Comparison of ENCODE assay signal across 18 mouse cellular contexts in genomic region chr12:114990916-114991315, GRCm38 (mm10).
DNase-seq lines count a peak whose midpoint lies in the region; ATAC-seq and TF ChIP-seq lines count a peak whose summit lies in the region.
"Had no signal": no experiment of that assay in that cellular context is flagged by ENCODE, and none has a peak within 500 bp of the region (broad histone marks: within the 10 kb centered on the region; RNA-seq: fewer than 3 reads in every experiment).

No protein-coding gene starts in this region.

- DNase-seq in adrenal gland, adult (ENCODE audit: inconsistent age in 2 of 2, low spot score in 1 of 2) = peak; percentile 63 to 85
- no peak for DNase-seq in adrenal gland, postnatal 10 days
- DNase-seq in CD4-positive, CD25-positive, alpha-beta regulatory T cell, adult 2 months (ENCODE audit: low read depth, low spot score) = peak; percentile 77
- DNase-seq in thymus, adult 2 months = peak; percentile 52
- no peak for DNase-seq in urinary bladder, postnatal 14 days (ENCODE audit: low spot score)
- no peak for DNase-seq in cerebellum, adult 18-20 months
- DNase-seq: cerebellum, postnatal 36 days; layer of hippocampus, postnatal 36 days had no signal

- H3K36me3 ChIP-seq in thymus, adult 2 months (ENCODE audit: control insufficient read depth, insufficient read depth, low read length) = no peaks in the 10 kb centered on the region
- H3K36me3 ChIP-seq in intestine, embryonic 16.5 days (ENCODE audit: control insufficient read depth, insufficient read depth, low read length) = no peaks in the 10 kb centered on the region
- H3K36me3 ChIP-seq: G1E; heart, embryonic 12.5 days; hindbrain, embryonic 13.5 days; limb, embryonic 12.5 days; lung, embryonic 15.5 days; midbrain, embryonic 13.5 days; neural tube, embryonic 12.5 days had no signal

- H3K4me2 ChIP-seq in intestine, embryonic 16.5 days (ENCODE audit: low read depth, low read length) = no peak overlapping the region
- H3K4me2 ChIP-seq: forebrain, embryonic 13.5 days; heart, embryonic 12.5 days; hindbrain, embryonic 13.5 days; limb, embryonic 12.5 days; lung, embryonic 15.5 days; midbrain, embryonic 13.5 days; neural tube, embryonic 12.5 days had no signal

- WGBS in thymus, adult 2 months = 11% methylated on average over 1 of the region's 1 CpGs
- WGBS in intestine, embryonic 16.5 days = 91% methylated on average over 1 of the region's 1 CpGs

- no peak overlapping the region for H3K9ac ChIP-seq in intestine, embryonic 16.5 days (ENCODE audit: low read depth, low read length)
- H3K9ac ChIP-seq: forebrain, embryonic 13.5 days; heart, embryonic 12.5 days; hindbrain, embryonic 13.5 days; limb, embryonic 12.5 days; lung, embryonic 15.5 days; midbrain, embryonic 13.5 days; neural tube, embryonic 12.5 days had no signal

- no peaks in the 10 kb centered on the region for H3K27me3 ChIP-seq in thymus, adult 2 months (ENCODE audit: control insufficient read depth, insufficient read depth, low read length)
- no peaks in the 10 kb centered on the region for H3K27me3 ChIP-seq in intestine, embryonic 16.5 days (replicated peaks; ENCODE audit: control insufficient read depth, insufficient read depth, low read length)
- H3K27me3 ChIP-seq: forebrain, embryonic 13.5 days; heart, embryonic 12.5 days; hindbrain, embryonic 13.5 days; limb, embryonic 12.5 days; lung, embryonic 15.5 days; midbrain, embryonic 13.5 days; neural tube, embryonic 12.5 days had no signal

- ATAC-seq in granulocyte monocyte progenitor cell, adult 5-6 weeks (replicated peaks; ENCODE audit: poor library complexity, severe bottlenecking) = peak; percentile 100
- ATAC-seq in intestine, embryonic 16.5 days = no peak
- ATAC-seq: forebrain, embryonic 13.5 days; midbrain, embryonic 13.5 days had no signal

- TF ChIP-seq POLR2A in thymus, adult 2 months (IDR thresholded peaks at IDR 0.05; ENCODE audit: control insufficient read depth, extremely low read depth, insufficient read depth, low read length, poor library complexity) = no peak

- H3K27ac ChIP-seq in thymus, adult 2 months (ENCODE audit: control insufficient read depth, insufficient read depth, low read length) = peak overlapping the region; percentile 67
- H3K27ac ChIP-seq in intestine, embryonic 16.5 days (ENCODE audit: low read length) = no peak overlapping the region
- H3K27ac ChIP-seq: forebrain, embryonic 13.5 days; hindbrain, embryonic 13.5 days; limb, embryonic 12.5 days; lung, embryonic 15.5 days; midbrain, embryonic 13.5 days; neural tube, embryonic 12.5 days had no signal

- peaks cover 3% of the 10 kb centered on the region for H3K4me1 ChIP-seq in thymus, adult 2 months (replicated peaks; ENCODE audit: control insufficient read depth, insufficient read depth, low read length)
- H3K4me1 ChIP-seq in intestine, embryonic 16.5 days (ENCODE audit: control insufficient read depth, insufficient read depth, low read length) = no peaks in the 10 kb centered on the region
- H3K4me1 ChIP-seq: forebrain, embryonic 13.5 days; heart, embryonic 12.5 days; hindbrain, embryonic 13.5 days; limb, embryonic 12.5 days; lung, embryonic 15.5 days; midbrain, embryonic 13.5 days; neural tube, embryonic 12.5 days had no signal

- TF ChIP-seq CTCF in thymus, adult 2 months (IDR thresholded peaks at IDR 0.05; ENCODE audit: borderline replicate concordance, control insufficient read depth, extremely low read depth, insufficient read depth, low read length, poor library complexity) = no peak

- peaks cover 3% of the 10 kb centered on the region; the same call in 1 of the 2 replicates for H3K9me3 ChIP-seq in intestine, embryonic 16.5 days (ENCODE audit: control insufficient read depth, low read length)
- H3K9me3 ChIP-seq: lung, embryonic 15.5 days had no signal

- H3K4me3 ChIP-seq in thymus, adult 2 months (ENCODE audit: control insufficient read depth, insufficient read depth, low read length) = no peak overlapping the region
- no peak overlapping the region for H3K4me3 ChIP-seq in intestine, embryonic 16.5 days (ENCODE audit: low read length)
- H3K4me3 ChIP-seq: forebrain, embryonic 13.5 days; heart, embryonic 12.5 days; hindbrain, embryonic 13.5 days; limb, embryonic 12.5 days; lung, embryonic 15.5 days; midbrain, embryonic 13.5 days; neural tube, embryonic 12.5 days had no signal

Comparison
In these comparisons a context has a peak if more than half of its experiments do, and no peak if none do; other contexts are left out.
1. DNase-seq: peak in adrenal gland, adult (2 of 2), CD4-positive, CD25-positive, alpha-beta regulatory T cell, adult 2 months (single experiment) and thymus, adult 2 months (single experiment); none in adrenal gland, postnatal 10 days (single experiment), urinary bladder, postnatal 14 days (single experiment) and cerebellum, adult 18-20 months (0 of 2).